7 mouse cellular contexts compared by ENCODE assay signal in the genomic region with DNA sequence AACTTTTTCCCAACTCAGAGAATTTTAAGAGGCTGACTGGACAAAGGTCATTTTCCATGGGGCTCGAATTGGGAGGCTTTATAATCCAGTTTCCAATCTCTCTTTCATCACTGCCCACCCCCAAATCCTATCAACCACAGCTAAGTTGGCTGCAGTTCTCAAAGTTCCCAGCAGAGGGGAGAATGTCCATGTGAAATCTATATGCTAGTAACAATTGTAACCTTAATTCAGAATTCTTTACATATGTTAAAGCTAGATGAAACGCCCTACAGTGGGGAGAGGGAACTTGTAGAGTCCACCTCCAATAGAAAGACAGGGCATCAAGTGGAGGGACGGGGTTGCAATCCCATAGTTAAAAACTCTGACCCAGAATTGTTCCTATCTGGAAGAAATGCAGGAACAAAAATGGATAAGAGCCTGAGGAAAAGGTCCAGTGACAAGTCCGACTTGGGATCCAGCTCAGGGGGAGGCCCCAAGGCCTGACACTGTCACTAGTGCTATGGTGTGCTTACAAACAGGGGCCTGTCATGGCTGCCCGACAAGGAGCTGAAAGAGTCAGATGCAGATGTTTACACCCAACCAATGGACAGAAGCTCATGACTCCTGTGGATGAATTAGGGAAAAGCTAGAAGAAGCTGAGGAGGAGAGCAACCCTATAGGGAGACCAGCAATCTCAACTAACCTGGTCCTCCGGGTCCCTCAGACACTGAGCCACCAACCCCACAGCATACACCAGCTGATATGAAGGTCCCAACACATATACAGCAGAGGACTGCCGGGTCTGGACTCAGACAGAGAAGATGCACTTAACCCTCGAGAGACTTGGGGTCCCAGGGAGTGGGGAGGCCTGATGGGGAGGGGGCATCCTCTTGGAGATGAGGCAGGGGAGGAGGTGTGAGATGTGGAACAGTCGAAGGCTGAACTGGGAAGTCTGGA. TPM values are rescaled to one million over a fixed set of nuclear protein-coding genes. Genes with fewer than 3 reads are reported as not detected.
DNase-seq lines count a peak whose midpoint lies in the region; ATAC-seq lines count a peak whose summit lies in the region.

No protein-coding gene starts in this region.

- peak; percentile 81 for DNase-seq in NIH3T3 (ENCODE audit: low read depth)
- peak; percentile 71 to 84 for DNase-seq in cerebellum, postnatal 25 days
- DNase-seq in gastrocnemius, postnatal 4 days (ENCODE audit: low spot score in 2 of 2), result peak; percentile 21 to 51
- DNase-seq in layer of hippocampus, adult 8-10 months (ENCODE audit: low spot score in 2 of 2), result peak; percentile 34 to 75
- DNase-seq in lung, postnatal 14 days, result peak; percentile 74
- peak; percentile 80 to 82 for DNase-seq in right cerebral cortex, adult 2 months (ENCODE audit: low spot score in 2 of 2)

- peak; percentile 56 for ATAC-seq in CD4-positive, CD25-positive, alpha-beta regulatory T cell, adult 4 months

RNA-seq across cellular contexts. Expression of gene Mstn, which starts 8.1 kb away (rescaled TPM):
- under 1 TPM in 1 of 2 experiments, not detected in 1; 0.23 TPM for polyA plus RNA-seq in CD4-positive, CD25-positive, alpha-beta regulatory T cell, adult 4 months (2017; shearing (Covaris generic))
- 10 to 100 TPM; 68.6 to 81.2 TPM for total RNA-seq in gastrocnemius, postnatal 4 days (2021)
- total RNA-seq in layer of hippocampus, adult 8-10 months (2022), result 1 to 10 TPM in 1 of 4 experiments, under 1 TPM in 3; 0.55 to 1.4 (median 0.70) TPM

RNA-seq across cellular contexts. Expression of gene 1700019D03Rik, which starts 33.4 kb away (rescaled TPM):
- polyA plus RNA-seq in CD4-positive, CD25-positive, alpha-beta regulatory T cell, adult 4 months (2017; shearing (Covaris generic)), result 1 to 10 TPM; 6.1 to 7.6 TPM
- total RNA-seq in gastrocnemius, postnatal 4 days (2021), result 1 to 10 TPM; 1.7 to 2.5 TPM
- total RNA-seq in layer of hippocampus, adult 8-10 months (2022), result 10 to 100 TPM in 3 of 4 experiments, 1 to 10 TPM in 1; 9.4 to 11.0 (median 10.6) TPM

Comparison
In these comparisons a context has a peak if more than half of its experiments do, and no peak if none do; other contexts are left out.
1. Peak in every context shown above with its lines: DNase-seq and ATAC-seq.
2. RNA of gene Mstn, which starts 8.1 kb away (total RNA-seq): 68.6 to 81.2 TPM in gastrocnemius, postnatal 4 days; 0.55 to 1.4 TPM in layer of hippocampus, adult 8-10 months; every median in the first group is over 10 times any median in the second.